Mouse (Mus musculus): ENCODE data around the gene Odf4. TPM values are rescaled to one million over a fixed set of nuclear protein-coding genes. Genes with fewer than 3 reads are reported as not detected.
"Not testable (repeated sequence)": the region's sequence is repeated elsewhere in the genome, so short reads cannot be mapped to it uniquely, and the experiment has no call there.

The Odf4 gene
- polyA plus RNA-seq, 1 experiment from 2014 or later: not detected

- Histone ChIP-seq H3K27me3 (no peaks in the 10 kb centered on the region), H3K4me3 (no peak overlapping the region), H3K4me2 (no peak overlapping the region), H3K9me3 (replicated peaks) (no peaks in the 10 kb centered on the region), H3K9ac (no peak overlapping the region), H3K27ac (no peak overlapping the region), H3K4me1 (replicated peaks) (peaks cover 8% of the 10 kb centered on the region), H3K36me3 (no peaks in the 10 kb centered on the region)
- no peak for ATAC-seq (replicated peaks; ENCODE audit: insufficient number of reproducible peaks, insufficient read depth, low FRiP score, low read depth)
- 69% methylated on average over 2 of the region's 2 CpGs for WGBS
Observed at GRCm38 (mm10) chr11:68963405-68963804, 36.5 kb upstream of the Odf4 start.

- not testable (repeated sequence) for H3K27ac ChIP-seq; H3K4me1 ChIP-seq (replicated peaks); H3K36me3 ChIP-seq; H3K9me3 ChIP-seq (replicated peaks); H3K4me3 ChIP-seq; H3K9ac ChIP-seq; H3K4me2 ChIP-seq; H3K27me3 ChIP-seq; ATAC-seq (replicated peaks; ENCODE audit: insufficient number of reproducible peaks, insufficient read depth, low FRiP score, low read depth)
- 25% methylated on average over 11 of the region's 11 CpGs for WGBS
Observed at GRCm38 (mm10) chr11:68962159-68962558, 35.3 kb upstream of the Odf4 start.

- H3K4me1 ChIP-seq (replicated peaks): no peaks in the 10 kb centered on the region
- WGBS: 57% methylated on average over 3 of the region's 3 CpGs
- H3K27me3 ChIP-seq: no peaks in the 10 kb centered on the region
- ATAC-seq (replicated peaks; ENCODE audit: insufficient number of reproducible peaks, insufficient read depth, low FRiP score, low read depth): no peak
- H3K4me2 ChIP-seq: no peak overlapping the region
- H3K9ac ChIP-seq: no peak overlapping the region
- no peaks in the 10 kb centered on the region for H3K9me3 ChIP-seq (replicated peaks)
- no peak overlapping the region for H3K27ac ChIP-seq
- H3K4me3 ChIP-seq: no peak overlapping the region
- H3K36me3 ChIP-seq: no peaks in the 10 kb centered on the region
Observed at GRCm38 (mm10) chr11:68961596-68961995, 34.7 kb upstream of the Odf4 start.

GRCm38 (mm10) chr11:68957971-68958370, 31.1 kb upstream of the Odf4 start:
- H3K9ac ChIP-seq: no peak overlapping the region
- H3K4me3 ChIP-seq: no peak overlapping the region
- peaks cover 12% of the 10 kb centered on the region for H3K27me3 ChIP-seq
- H3K4me2 ChIP-seq: no peak overlapping the region
- ATAC-seq (replicated peaks; ENCODE audit: insufficient number of reproducible peaks, insufficient read depth, low FRiP score, low read depth): no peak
- no peaks in the 10 kb centered on the region for H3K36me3 ChIP-seq
- H3K9me3 ChIP-seq (replicated peaks): no peaks in the 10 kb centered on the region
- no peak overlapping the region for H3K27ac ChIP-seq
- 100% methylated on average over 1 of the region's 1 CpGs for WGBS
- H3K4me1 ChIP-seq (replicated peaks): peaks cover 19% of the 10 kb centered on the region

- peaks cover 13% of the 10 kb centered on the region for H3K27me3 ChIP-seq
- peaks cover 19% of the 10 kb centered on the region for H3K4me1 ChIP-seq (replicated peaks)
- H3K36me3 ChIP-seq: no peaks in the 10 kb centered on the region
- H3K4me3 ChIP-seq: peak within 1 kb of the TSS; percentile 43
- peak within 1 kb of the TSS; percentile 1; the same call in 1 of the 2 replicates for H3K9ac ChIP-seq
- H3K4me2 ChIP-seq: peak within 1 kb of the TSS; percentile 37
- no peaks in the 10 kb centered on the region for H3K9me3 ChIP-seq (replicated peaks)
- ATAC-seq (replicated peaks; ENCODE audit: insufficient number of reproducible peaks, insufficient read depth, low FRiP score, low read depth): no peak
- H3K27ac ChIP-seq: peak within 1 kb of the TSS; percentile 68
- WGBS: 46% methylated on average over 8 of the region's 8 CpGs
Observed at GRCm38 (mm10) chr11:68957308-68957707, 30.4 kb upstream of the Odf4 start, which contains the start of gene Arhgef15. Gene Arhgef15 (minus strand): TSS chr11:68957480.

GRCm38 (mm10) chr11:68956697-68957096, 29.8 kb upstream of the Odf4 start:
- Histone ChIP-seq H3K4me3 (peak overlapping the region; percentile 43), H3K27ac (peak overlapping the region; percentile 68), H3K9me3 (replicated peaks) (no peaks in the 10 kb centered on the region), H3K27me3 (peaks cover 16% of the 10 kb centered on the region), H3K36me3 (no peaks in the 10 kb centered on the region), H3K4me1 (replicated peaks) (peaks cover 19% of the 10 kb centered on the region), H3K9ac (peak overlapping the region; percentile 1; the same call in 1 of the 2 replicates), H3K4me2 (peak overlapping the region; percentile 37)
- WGBS: 25% methylated on average over 13 of the region's 13 CpGs
- ATAC-seq (replicated peaks; ENCODE audit: insufficient number of reproducible peaks, insufficient read depth, low FRiP score, low read depth): peak; percentile 68; the same call in 1 of the 2 replicates

- 13% methylated on average over 3 of the region's 3 CpGs for WGBS
- peak overlapping the region; percentile 84 for H3K4me2 ChIP-seq
- ATAC-seq (replicated peaks; ENCODE audit: insufficient number of reproducible peaks, insufficient read depth, low FRiP score, low read depth): peak; percentile 60
- H3K36me3 ChIP-seq: no peaks in the 10 kb centered on the region
- H3K27me3 ChIP-seq: peaks cover 16% of the 10 kb centered on the region
- peaks cover 19% of the 10 kb centered on the region for H3K4me1 ChIP-seq (replicated peaks)
- H3K9ac ChIP-seq: peak overlapping the region; percentile 1; the same call in 1 of the 2 replicates
- no peaks in the 10 kb centered on the region for H3K9me3 ChIP-seq (replicated peaks)
- H3K27ac ChIP-seq: peak overlapping the region; percentile 68
- peak overlapping the region; percentile 43 for H3K4me3 ChIP-seq
Observed at GRCm38 (mm10) chr11:68956107-68956506, 29.2 kb upstream of the Odf4 start.

- 58% methylated on average over 5 of the region's 5 CpGs for WGBS
- peak overlapping the region; percentile 84 for H3K4me2 ChIP-seq
- H3K36me3 ChIP-seq: no peaks in the 10 kb centered on the region
- peak overlapping the region; percentile 52; the same call in 1 of the 2 replicates for H3K4me3 ChIP-seq
- H3K9me3 ChIP-seq (replicated peaks): no peaks in the 10 kb centered on the region
- H3K27ac ChIP-seq: peak overlapping the region; percentile 27; the same call in 1 of the 2 replicates
- H3K9ac ChIP-seq: 0 out of 2 replicates have a peak overlapping the region, but pooled peaks have one; percentile 52
- no peak for ATAC-seq (replicated peaks; ENCODE audit: insufficient number of reproducible peaks, insufficient read depth, low FRiP score, low read depth)
- H3K4me1 ChIP-seq (replicated peaks): peaks cover 19% of the 10 kb centered on the region
- peaks cover 16% of the 10 kb centered on the region for H3K27me3 ChIP-seq
Observed at GRCm38 (mm10) chr11:68955473-68955872, 28.6 kb upstream of the Odf4 start.

- Histone ChIP-seq H3K9ac (peak overlapping the region; percentile 52), H3K4me1 (replicated peaks) (peaks cover 19% of the 10 kb centered on the region), H3K27ac (no peak overlapping the region), H3K9me3 (replicated peaks) (no peaks in the 10 kb centered on the region), H3K36me3 (no peaks in the 10 kb centered on the region), H3K4me2 (peak overlapping the region; percentile 84), H3K4me3 (peak overlapping the region; percentile 52), H3K27me3 (peaks cover 16% of the 10 kb centered on the region)
- 3% methylated on average over 17 of the region's 17 CpGs for WGBS
- ATAC-seq (replicated peaks; ENCODE audit: insufficient number of reproducible peaks, insufficient read depth, low FRiP score, low read depth): no peak
Observed at GRCm38 (mm10) chr11:68954408-68954807, 27.5 kb upstream of the Odf4 start.

GRCm38 (mm10) chr11:68953903-68954302, 27.0 kb upstream of the Odf4 start:
- Histone ChIP-seq H3K4me3 (peak overlapping the region; percentile 52), H3K4me1 (replicated peaks) (peaks cover 19% of the 10 kb centered on the region), H3K9me3 (replicated peaks) (no peaks in the 10 kb centered on the region), H3K27me3 (peaks cover 16% of the 10 kb centered on the region), H3K36me3 (no peaks in the 10 kb centered on the region), H3K4me2 (peak overlapping the region; percentile 84), H3K9ac (peak overlapping the region; percentile 52; the same call in 1 of the 2 replicates), H3K27ac (no peak overlapping the region)
- no peak for ATAC-seq (replicated peaks; ENCODE audit: insufficient number of reproducible peaks, insufficient read depth, low FRiP score, low read depth)
- WGBS: 11% methylated on average over 13 of the region's 13 CpGs

GRCm38 (mm10) chr11:68947542-68947993, 20.7 kb upstream of the Odf4 start:
- Histone ChIP-seq H3K9me3 (replicated peaks) (no peaks in the 10 kb centered on the region), H3K9ac (no peak overlapping the region), H3K4me3 (peak overlapping the region; percentile 21; the same call in 1 of the 2 replicates), H3K27ac (no peak overlapping the region), H3K36me3 (no peaks in the 10 kb centered on the region), H3K27me3 (peaks cover 7% of the 10 kb centered on the region; the same call in 1 of the 2 replicates), H3K4me2 (peak overlapping the region; percentile 45), H3K4me1 (replicated peaks) (peaks cover 7% of the 10 kb centered on the region)
- no peak for ATAC-seq (replicated peaks; ENCODE audit: insufficient number of reproducible peaks, insufficient read depth, low FRiP score, low read depth)
- whole genome bisulfite sequencing: 23% methylated on average over 12 of the region's 12 CpGs

Measured in heart, embryonic 15.5 days (tissue).